Mouse (Mus musculus): Measurements from ENCODE around the gene Tcf7l2.

- no peak for TF ChIP-seq EP300 (optimal IDR thresholded peaks at IDR 0.05)
- no peak for TF ChIP-seq CTCF (IDR thresholded peaks at IDR 0.05; ENCODE audit: low read depth)
Measured at GRCm38 (mm10) chr19:55742386-55743000, 873 bp downstream of the Tcf7l2 start.

Data from stomach, postnatal 0 days (tissue).